Comparison of ENCODE assay signal across 8 mouse cellular contexts in genomic region chr7:84594087-84594916, GRCm38 (mm10). TPM values are rescaled to one million over a fixed set of nuclear protein-coding genes. Genes with fewer than 3 reads are reported as not detected.
DNase-seq lines count a peak whose midpoint lies in the region; ATAC-seq lines count a peak whose summit lies in the region.

No protein-coding gene starts in this region.

- H3K27ac ChIP-seq in heart, embryonic 10.5 days: no peak overlapping the region
- no peak overlapping the region for H3K27ac ChIP-seq in neural tube, embryonic 15.5 days (replicated peaks)

- H3K27me3 ChIP-seq in heart, embryonic 10.5 days (ENCODE audit: insufficient read depth, poor library complexity, severe bottlenecking): no peaks in the 10 kb centered on the region
- no peaks in the 10 kb centered on the region for H3K27me3 ChIP-seq in neural tube, embryonic 15.5 days (replicated peaks)

- no peak overlapping the region for H3K9ac ChIP-seq in neural tube, embryonic 15.5 days (replicated peaks)

- 57% methylated on average over 8 of the region's 8 CpGs for WGBS in heart, embryonic 10.5 days
- WGBS in neural tube, embryonic 15.5 days: 52% methylated on average over 8 of the region's 8 CpGs

- peak; percentile 33 to 34 for DNase-seq in right cerebral cortex, adult 2 months (ENCODE audit: low spot score in 2 of 2)
- no peak for DNase-seq in right cerebral cortex, postnatal 36 days (ENCODE audit: low spot score in 2 of 2)
- peak; percentile 46 for DNase-seq in cerebellum, postnatal 25 days
- peak; percentile 81 for DNase-seq in heart, embryonic 10.5 days (ENCODE audit: low spot score)
- peak; percentile 32 to 39 for DNase-seq in kidney, adult 8-10 months
- peak; percentile 15 to 35 for DNase-seq in lung, adult 18-20 months
- no peak for DNase-seq in frontal cortex, postnatal 36 days (ENCODE audit: low spot score in 2 of 2)

- peak overlapping the region; percentile 30; the same call in 1 of the 2 replicates for H3K4me2 ChIP-seq in neural tube, embryonic 15.5 days

- H3K4me1 ChIP-seq in heart, embryonic 10.5 days: no peaks in the 10 kb centered on the region
- peaks cover 2% of the 10 kb centered on the region; the same call in 1 of the 2 replicates for H3K4me1 ChIP-seq in neural tube, embryonic 15.5 days

- no peaks in the 10 kb centered on the region for H3K9me3 ChIP-seq in heart, embryonic 10.5 days
- no peaks in the 10 kb centered on the region for H3K9me3 ChIP-seq in neural tube, embryonic 15.5 days (replicated peaks)

- no peak overlapping the region for H3K4me3 ChIP-seq in heart, embryonic 10.5 days
- no peak overlapping the region for H3K4me3 ChIP-seq in neural tube, embryonic 15.5 days (replicated peaks)

- H3K36me3 ChIP-seq in heart, embryonic 10.5 days: no peaks in the 10 kb centered on the region
- no peaks in the 10 kb centered on the region for H3K36me3 ChIP-seq in neural tube, embryonic 15.5 days

- ATAC-seq in neural tube, embryonic 15.5 days (ENCODE audit: low FRiP score): peak; percentile 82

RNA-seq across cellular contexts. Expression of gene Fah, which starts 12.2 kb away (rescaled TPM):
- 9.9 and 14.7 TPM in 2 replicates for polyA plus RNA-seq in heart, embryonic 10.5 days (2016; fragmentation: Nextera tagmentation; extraction: Ambion mirVana)
- polyA plus RNA-seq in neural tube, embryonic 15.5 days (2015; fragmentation: Nextera tagmentation; extraction: Ambion mirVana): 12.3 and 12.6 TPM in 2 replicates

Comparison
In these comparisons a context has a peak if more than half of its experiments do, and no peak if none do; other contexts are left out.
1. DNase-seq: peak in right cerebral cortex, adult 2 months (2 of 2), cerebellum, postnatal 25 days (2 of 2), heart, embryonic 10.5 days (single experiment), kidney, adult 8-10 months (2 of 2) and lung, adult 18-20 months (2 of 2); none in right cerebral cortex, postnatal 36 days (0 of 2) and frontal cortex, postnatal 36 days (0 of 2).